Mouse (Mus musculus): Measurements from ENCODE around the gene Rgs21. TPM values are rescaled to one million over a fixed set of nuclear protein-coding genes. Genes with fewer than 3 reads are reported as not detected.

Rgs21 gene
- not detected in 2 replicates for polyA plus RNA-seq (2012; rRNA removed)

DNA sequence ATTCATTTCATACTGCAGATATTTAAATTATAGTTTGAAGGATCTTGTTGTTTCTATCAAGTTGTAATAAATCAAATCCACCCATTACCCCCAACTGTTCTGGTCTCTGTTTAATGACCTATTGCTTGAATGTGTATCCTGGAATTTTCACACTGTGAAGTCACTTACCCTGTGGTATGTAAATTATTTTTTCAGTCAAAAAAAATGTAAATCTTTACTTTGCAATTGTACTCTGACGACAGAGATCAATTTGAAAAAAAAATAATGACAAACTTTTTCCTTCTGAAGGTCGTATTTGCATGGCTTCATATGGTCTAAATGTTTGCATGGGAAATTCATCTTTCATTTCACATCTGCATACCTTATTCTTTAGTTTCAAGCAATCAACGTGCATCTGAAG is at the start of gene Rgs21:
Rgs21 (minus strand) TSS at position 101 of the 400 bp plus-strand sequence.
- Histone ChIP-seq H3K27ac (ENCODE audit: insufficient read depth, low read depth, low read length) (no peak within 1 kb of the TSS), H3K4me1 (ENCODE audit: control insufficient read depth, insufficient read depth, low read length) (no peaks in the 10 kb centered on the region), H3K36me3 (ENCODE audit: control insufficient read depth, insufficient read depth, low read length) (no peaks in the 10 kb centered on the region), H3K4me3 (ENCODE audit: insufficient read depth, low read depth, low read length) (no peak within 1 kb of the TSS), H3K27me3 (replicated peaks; ENCODE audit: control insufficient read depth, insufficient read depth, low read length) (no peaks in the 10 kb centered on the region)
- no peak for TF ChIP-seq CTCF (conservative IDR thresholded peaks at IDR 0.05; ENCODE audit: insufficient read depth, insufficient read length, low read depth, low read length)
- TF ChIP-seq POLR2A (IDR thresholded peaks at IDR 0.05; ENCODE audit: low read depth, low read length) = no peak
- DNase-seq = no peak
- WGBS = 61% methylated on average over 3 of the region's 3 CpGs

DNA sequence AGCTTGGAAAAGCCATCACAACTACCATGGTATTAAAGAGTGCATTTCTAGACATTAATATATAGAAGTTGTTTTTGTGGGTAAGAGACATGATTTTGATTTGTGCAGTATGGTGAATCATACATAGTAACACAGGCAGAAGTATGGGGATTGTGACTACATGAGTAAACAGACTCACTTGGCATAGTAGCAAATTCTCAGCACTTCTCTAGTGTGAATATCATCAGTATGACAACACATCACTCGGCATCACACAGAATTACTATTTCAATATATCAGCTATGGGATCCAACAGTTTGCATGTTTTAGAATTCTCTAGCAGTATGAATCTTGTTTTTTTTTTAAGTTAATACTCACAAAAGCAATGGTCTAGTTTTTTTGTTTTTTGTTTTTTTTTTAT is 36.6 kb upstream of the Rgs21 start:
- H3K27ac ChIP-seq (ENCODE audit: insufficient read depth, low read depth, low read length) = no peak overlapping the region
- no peak for TF ChIP-seq POLR2A (IDR thresholded peaks at IDR 0.05; ENCODE audit: low read depth, low read length)
- TF ChIP-seq CTCF (conservative IDR thresholded peaks at IDR 0.05; ENCODE audit: insufficient read depth, insufficient read length, low read depth, low read length) = no peak
- no peaks in the 10 kb centered on the region for H3K27me3 ChIP-seq (replicated peaks; ENCODE audit: control insufficient read depth, insufficient read depth, low read length)
- no peaks in the 10 kb centered on the region for H3K36me3 ChIP-seq (ENCODE audit: control insufficient read depth, insufficient read depth, low read length)
- no peak for DNase-seq
- WGBS = 89% methylated on average over 1 of the region's 1 CpGs
- no peaks in the 10 kb centered on the region for H3K4me1 ChIP-seq (ENCODE audit: control insufficient read depth, insufficient read depth, low read length)
- no peak overlapping the region for H3K4me3 ChIP-seq (ENCODE audit: insufficient read depth, low read depth, low read length)

DNA sequence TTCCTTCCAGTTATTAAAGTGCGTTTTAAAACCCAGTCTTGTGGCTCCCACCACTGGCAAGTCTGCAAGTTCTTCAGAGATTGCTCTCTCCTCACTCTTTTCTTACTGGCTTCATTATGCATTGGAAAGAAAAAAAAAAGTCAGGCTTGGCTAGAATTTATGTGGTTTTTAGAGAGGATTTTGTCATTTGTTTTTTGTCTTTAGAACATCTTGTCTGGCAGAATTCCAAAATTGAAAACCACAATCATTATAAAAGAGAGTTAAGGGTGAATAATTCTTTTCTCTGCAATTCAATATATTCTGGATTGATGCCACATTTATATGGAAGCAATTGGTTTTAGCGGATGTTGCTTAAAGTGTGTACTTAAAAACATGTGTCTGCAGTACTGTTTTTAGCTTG is 35.5 kb upstream of the Rgs21 start:
- no peaks in the 10 kb centered on the region for H3K4me1 ChIP-seq (ENCODE audit: control insufficient read depth, insufficient read depth, low read length)
- WGBS = 75% methylated on average over 2 of the region's 2 CpGs
- no peak overlapping the region for H3K27ac ChIP-seq (ENCODE audit: insufficient read depth, low read depth, low read length)
- H3K4me3 ChIP-seq (ENCODE audit: insufficient read depth, low read depth, low read length) = no peak overlapping the region
- H3K27me3 ChIP-seq (replicated peaks; ENCODE audit: control insufficient read depth, insufficient read depth, low read length) = no peaks in the 10 kb centered on the region
- H3K36me3 ChIP-seq (ENCODE audit: control insufficient read depth, insufficient read depth, low read length) = no peaks in the 10 kb centered on the region
- TF ChIP-seq CTCF (conservative IDR thresholded peaks at IDR 0.05; ENCODE audit: insufficient read depth, insufficient read length, low read depth, low read length) (no peak), POLR2A (IDR thresholded peaks at IDR 0.05; ENCODE audit: low read depth, low read length) (no peak)
- no peak for DNase-seq

DNA sequence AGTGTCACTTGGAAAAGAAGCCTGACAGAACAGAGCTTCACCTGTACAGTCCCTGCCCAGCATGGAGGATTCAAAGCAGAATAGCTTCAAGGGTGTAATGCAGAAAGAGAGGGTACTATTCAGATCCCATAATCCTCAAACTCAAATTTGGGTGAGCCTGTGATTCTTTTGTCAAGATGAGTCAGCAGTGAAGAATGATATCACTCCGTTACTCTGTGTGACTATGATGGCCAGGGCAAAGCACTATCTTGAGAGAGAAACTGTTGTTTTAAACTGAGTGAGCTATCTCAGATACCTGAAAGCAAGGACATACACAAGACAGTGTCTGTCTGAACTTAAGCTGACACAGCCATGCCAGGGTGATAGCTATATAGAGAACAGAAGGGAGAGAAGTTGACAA is 11.9 kb upstream of the Rgs21 start:
- no peak for TF ChIP-seq CTCF (conservative IDR thresholded peaks at IDR 0.05; ENCODE audit: insufficient read depth, insufficient read length, low read depth, low read length)
- no peak for TF ChIP-seq POLR2A (IDR thresholded peaks at IDR 0.05; ENCODE audit: low read depth, low read length)
- Histone ChIP-seq H3K4me1 (ENCODE audit: control insufficient read depth, insufficient read depth, low read length) (no peaks in the 10 kb centered on the region), H3K27ac (ENCODE audit: insufficient read depth, low read depth, low read length) (no peak overlapping the region), H3K27me3 (replicated peaks; ENCODE audit: control insufficient read depth, insufficient read depth, low read length) (no peaks in the 10 kb centered on the region), H3K4me3 (ENCODE audit: insufficient read depth, low read depth, low read length) (no peak overlapping the region), H3K36me3 (ENCODE audit: control insufficient read depth, insufficient read depth, low read length) (no peaks in the 10 kb centered on the region)
- 75% methylated on average over 1 of the region's 1 CpGs for WGBS
- DNase-seq = no peak

DNA sequence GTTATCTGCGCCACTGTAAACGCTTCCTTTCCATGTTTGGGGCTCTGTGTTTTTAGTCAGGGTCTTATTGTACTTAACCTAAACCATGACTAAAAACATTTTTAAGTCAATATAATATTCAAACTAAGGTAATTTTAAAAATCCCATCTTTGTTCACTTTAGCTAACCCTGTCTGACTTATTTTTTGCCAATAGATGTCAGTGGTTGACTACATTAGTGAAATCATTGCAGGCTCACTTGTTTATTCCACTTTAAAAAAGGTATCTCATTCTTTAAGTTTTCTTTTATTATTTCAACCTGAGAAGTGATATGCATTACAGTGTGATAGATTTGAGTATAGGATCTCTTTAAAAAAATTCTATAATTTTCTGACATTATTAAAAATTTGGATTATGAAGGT is 5.5 kb upstream of the Rgs21 start:
- no peaks in the 10 kb centered on the region for H3K4me1 ChIP-seq (ENCODE audit: control insufficient read depth, insufficient read depth, low read length)
- H3K27me3 ChIP-seq (replicated peaks; ENCODE audit: control insufficient read depth, insufficient read depth, low read length) = no peaks in the 10 kb centered on the region
- H3K4me3 ChIP-seq (ENCODE audit: insufficient read depth, low read depth, low read length) = no peak overlapping the region
- no peaks in the 10 kb centered on the region for H3K36me3 ChIP-seq (ENCODE audit: control insufficient read depth, insufficient read depth, low read length)
- 89% methylated on average over 2 of the region's 2 CpGs for WGBS
- TF ChIP-seq POLR2A (IDR thresholded peaks at IDR 0.05; ENCODE audit: low read depth, low read length) (no peak), CTCF (conservative IDR thresholded peaks at IDR 0.05; ENCODE audit: insufficient read depth, insufficient read length, low read depth, low read length) (no peak)
- H3K27ac ChIP-seq (ENCODE audit: insufficient read depth, low read depth, low read length) = no peak overlapping the region
- no peak for DNase-seq

DNA sequence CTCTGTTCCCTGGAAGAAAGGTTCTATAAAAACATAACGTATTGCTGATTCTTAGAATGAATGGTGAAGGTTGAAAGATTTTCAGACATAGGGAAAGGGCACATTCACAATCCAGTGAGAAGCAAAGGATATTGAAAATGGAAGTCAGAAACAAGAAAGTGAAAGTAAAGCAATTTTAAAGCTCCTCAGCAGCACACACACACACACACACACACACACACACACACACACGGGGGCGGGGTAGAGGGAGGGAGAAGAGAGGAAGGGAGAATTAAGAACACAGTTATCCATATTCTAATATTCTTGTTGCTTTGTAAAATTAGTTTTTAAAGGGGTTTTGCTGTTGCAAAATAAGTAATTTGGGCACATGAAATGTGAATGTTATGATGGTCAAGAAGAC is 2.4 kb upstream of the Rgs21 start:
- no peak for DNase-seq
- 60% methylated on average over 3 of the region's 3 CpGs for WGBS
- TF ChIP-seq CTCF (conservative IDR thresholded peaks at IDR 0.05; ENCODE audit: insufficient read depth, insufficient read length, low read depth, low read length) (no peak), POLR2A (IDR thresholded peaks at IDR 0.05; ENCODE audit: low read depth, low read length) (no peak)
- Histone ChIP-seq H3K27me3 (replicated peaks; ENCODE audit: control insufficient read depth, insufficient read depth, low read length) (no peaks in the 10 kb centered on the region), H3K4me1 (ENCODE audit: control insufficient read depth, insufficient read depth, low read length) (no peaks in the 10 kb centered on the region), H3K4me3 (ENCODE audit: insufficient read depth, low read depth, low read length) (no peak overlapping the region), H3K27ac (ENCODE audit: insufficient read depth, low read depth, low read length) (no peak overlapping the region), H3K36me3 (ENCODE audit: control insufficient read depth, insufficient read depth, low read length) (no peaks in the 10 kb centered on the region)

DNA sequence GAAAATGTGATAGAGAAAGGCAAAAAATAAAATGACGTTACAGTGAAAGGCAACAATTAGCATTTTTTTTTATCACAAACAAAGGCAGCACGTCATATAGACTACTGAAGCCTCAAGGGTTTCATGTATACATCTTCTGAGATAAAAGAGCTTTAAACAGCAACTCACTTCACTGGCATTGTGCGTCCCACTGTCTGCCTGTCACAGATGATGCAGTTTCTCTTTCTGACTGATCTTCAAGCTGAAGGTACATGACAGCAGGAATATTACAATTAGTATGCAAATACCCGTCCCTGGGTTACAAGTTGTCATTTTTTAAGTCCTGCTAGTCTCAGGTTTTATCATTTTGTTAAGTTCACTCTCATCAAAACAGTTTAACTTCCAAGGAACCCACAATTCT is 22.3 kb downstream of the Rgs21 start:
- Histone ChIP-seq H3K27ac (ENCODE audit: insufficient read depth, low read depth, low read length) (no peak overlapping the region), H3K27me3 (replicated peaks; ENCODE audit: control insufficient read depth, insufficient read depth, low read length) (no peaks in the 10 kb centered on the region), H3K36me3 (ENCODE audit: control insufficient read depth, insufficient read depth, low read length) (no peaks in the 10 kb centered on the region), H3K4me3 (ENCODE audit: insufficient read depth, low read depth, low read length) (no peak overlapping the region), H3K4me1 (ENCODE audit: control insufficient read depth, insufficient read depth, low read length) (no peaks in the 10 kb centered on the region)
- no peak for DNase-seq
- WGBS = 71% methylated on average over 4 of the region's 4 CpGs
- TF ChIP-seq POLR2A (IDR thresholded peaks at IDR 0.05; ENCODE audit: low read depth, low read length) = no peak
- no peak for TF ChIP-seq CTCF (conservative IDR thresholded peaks at IDR 0.05; ENCODE audit: insufficient read depth, insufficient read length, low read depth, low read length)

DNA sequence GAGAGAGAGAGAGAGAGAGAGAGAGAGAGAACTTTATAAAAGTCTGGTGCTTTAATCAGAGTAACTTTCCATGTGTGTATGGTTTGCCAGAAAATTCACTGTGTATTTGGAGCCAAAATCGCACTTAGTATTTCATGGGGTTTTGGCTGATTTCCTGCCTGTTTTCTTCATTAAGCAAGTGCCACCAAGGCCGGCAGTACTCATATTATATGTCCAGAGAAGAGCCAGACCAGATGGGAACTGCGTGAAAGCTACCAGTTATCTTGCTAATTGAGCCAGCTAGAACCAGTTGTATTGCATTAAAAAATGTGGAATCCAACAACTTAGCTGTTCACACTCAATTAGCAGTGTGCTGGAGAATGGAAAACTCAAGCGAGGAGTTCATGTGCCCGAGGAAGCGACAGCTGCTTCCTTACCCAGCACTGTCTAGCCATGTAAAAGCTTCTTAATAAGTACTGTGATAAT is 22.9 kb downstream of the Rgs21 start:
- no peak for DNase-seq
- H3K27ac ChIP-seq (ENCODE audit: insufficient read depth, low read depth, low read length) = no peak overlapping the region
- TF ChIP-seq POLR2A (IDR thresholded peaks at IDR 0.05; ENCODE audit: low read depth, low read length) = no peak
- TF ChIP-seq CTCF (conservative IDR thresholded peaks at IDR 0.05; ENCODE audit: insufficient read depth, insufficient read length, low read depth, low read length) = no peak
- H3K36me3 ChIP-seq (ENCODE audit: control insufficient read depth, insufficient read depth, low read length) = no peaks in the 10 kb centered on the region
- no peak overlapping the region for H3K4me3 ChIP-seq (ENCODE audit: insufficient read depth, low read depth, low read length)
- no peaks in the 10 kb centered on the region for H3K27me3 ChIP-seq (replicated peaks; ENCODE audit: control insufficient read depth, insufficient read depth, low read length)
- 76% methylated on average over 6 of the region's 6 CpGs for WGBS
- no peaks in the 10 kb centered on the region for H3K4me1 ChIP-seq (ENCODE audit: control insufficient read depth, insufficient read depth, low read length)

Data from kidney, adult 2 months (tissue).